Mouse (Mus musculus): Measurements from ENCODE around the gene Etl4. TPM values are rescaled to one million over a fixed set of nuclear protein-coding genes. Genes with fewer than 3 reads are reported as not detected.

Gene Etl4
- total and polyA plus RNA-seq, 3 experiments: 29.8 to 40.3 (median 36.0) TPM

- intact Hi-C loops (cut with DNase I): no loop called here
- Histone ChIP-seq H3K79me2 (replicated peaks; ENCODE audit: control insufficient read depth, insufficient read depth, low read length) (no peaks in the 10 kb centered on the region), H3K9ac (ENCODE audit: low read depth, low read length) (no peak overlapping the region), H3K27me3 (ENCODE audit: control insufficient read depth, insufficient read depth, low read length) (no peaks in the 10 kb centered on the region), H3K36me3 (ENCODE audit: control insufficient read depth, insufficient read depth, low read length) (no peaks in the 10 kb centered on the region), H3K27ac (no peak overlapping the region), H3K4me3 (no peak overlapping the region), H3K4me1 (ENCODE audit: control insufficient read depth, insufficient read depth, low read length) (no peaks in the 10 kb centered on the region)
- no peak for DNase-seq
- WGBS: 90% methylated on average over 2 of the region's 2 CpGs
- TF ChIP-seq POLR2A (IDR thresholded peaks at IDR 0.05; ENCODE audit: insufficient read depth, low read depth, low read length) (no peak), EP300 (IDR thresholded peaks at IDR 0.05; ENCODE audit: insufficient read depth, low read depth, low read length) (no peak), CTCF (IDR thresholded peaks at IDR 0.05) (peak; percentile 58)
These were observed 904.4 kb downstream of the Etl4 start for GRCm38 (mm10) chr2:20813986-20814385.

GRCm38 (mm10) chr2:20818226-20818625 lies 908.6 kb downstream of the Etl4 start:
- TF ChIP-seq CTCF (IDR thresholded peaks at IDR 0.05) (no peak), POLR2A (IDR thresholded peaks at IDR 0.05; ENCODE audit: insufficient read depth, low read depth, low read length) (no peak)

GRCm38 (mm10) chr2:20826258-20826657 lies 916.7 kb downstream of the Etl4 start:
- no peak for DNase-seq
- no peaks in the 10 kb centered on the region for H3K27me3 ChIP-seq (ENCODE audit: control insufficient read depth, insufficient read depth, low read length)
- TF ChIP-seq CTCF (IDR thresholded peaks at IDR 0.05): peak; percentile 50
- no peak for TF ChIP-seq EP300 (IDR thresholded peaks at IDR 0.05; ENCODE audit: insufficient read depth, low read depth, low read length)
- no peak overlapping the region for H3K27ac ChIP-seq
- intact Hi-C loops (cut with DNase I): no loop called here
- no peak overlapping the region for H3K4me3 ChIP-seq
- H3K36me3 ChIP-seq (ENCODE audit: control insufficient read depth, insufficient read depth, low read length): no peaks in the 10 kb centered on the region
- H3K4me1 ChIP-seq (ENCODE audit: control insufficient read depth, insufficient read depth, low read length): no peaks in the 10 kb centered on the region
- no peak overlapping the region for H3K9ac ChIP-seq (ENCODE audit: low read depth, low read length)
- H3K79me2 ChIP-seq (replicated peaks; ENCODE audit: control insufficient read depth, insufficient read depth, low read length): no peaks in the 10 kb centered on the region

More at GRCm38 (mm10) chr2:20818226-20818625, 908.6 kb downstream of the Etl4 start:
- H3K27ac ChIP-seq: no peak overlapping the region
- no peaks in the 10 kb centered on the region for H3K79me2 ChIP-seq (replicated peaks; ENCODE audit: control insufficient read depth, insufficient read depth, low read length)
- H3K36me3 ChIP-seq (ENCODE audit: control insufficient read depth, insufficient read depth, low read length): no peaks in the 10 kb centered on the region
- intact Hi-C loops (cut with DNase I): no loop called here
- H3K4me1 ChIP-seq (ENCODE audit: control insufficient read depth, insufficient read depth, low read length): no peaks in the 10 kb centered on the region
- no peak overlapping the region for H3K4me3 ChIP-seq
- no peak for DNase-seq
- no peak overlapping the region for H3K9ac ChIP-seq (ENCODE audit: low read depth, low read length)
- no peaks in the 10 kb centered on the region for H3K27me3 ChIP-seq (ENCODE audit: control insufficient read depth, insufficient read depth, low read length)
- WGBS: 80% methylated on average over 7 of the region's 7 CpGs

GRCm38 (mm10) chr2:20830882-20831281 lies 921.3 kb downstream of the Etl4 start:
- intact Hi-C loops (cut with DNase I): no loop called here
- Histone ChIP-seq H3K27ac (no peak overlapping the region), H3K36me3 (ENCODE audit: control insufficient read depth, insufficient read depth, low read length) (no peaks in the 10 kb centered on the region), H3K27me3 (ENCODE audit: control insufficient read depth, insufficient read depth, low read length) (no peaks in the 10 kb centered on the region), H3K9ac (ENCODE audit: low read depth, low read length) (no peak overlapping the region), H3K4me3 (no peak overlapping the region), H3K4me1 (ENCODE audit: control insufficient read depth, insufficient read depth, low read length) (no peaks in the 10 kb centered on the region), H3K79me2 (replicated peaks; ENCODE audit: control insufficient read depth, insufficient read depth, low read length) (no peaks in the 10 kb centered on the region)
- TF ChIP-seq EP300 (IDR thresholded peaks at IDR 0.05; ENCODE audit: insufficient read depth, low read depth, low read length) (no peak), CTCF (IDR thresholded peaks at IDR 0.05) (no peak)
- DNase-seq: no peak
- 47% methylated on average over 3 of the region's 3 CpGs for WGBS

- Histone ChIP-seq H3K9ac (ENCODE audit: low read depth, low read length) (no peak overlapping the region), H3K27ac (no peak overlapping the region), H3K79me2 (replicated peaks; ENCODE audit: control insufficient read depth, insufficient read depth, low read length) (no peaks in the 10 kb centered on the region), H3K27me3 (ENCODE audit: control insufficient read depth, insufficient read depth, low read length) (no peaks in the 10 kb centered on the region), H3K36me3 (ENCODE audit: control insufficient read depth, insufficient read depth, low read length) (no peaks in the 10 kb centered on the region), H3K4me1 (ENCODE audit: control insufficient read depth, insufficient read depth, low read length) (no peaks in the 10 kb centered on the region), H3K4me3 (no peak overlapping the region)
- DNase-seq: no peak
- 75% methylated on average over 3 of the region's 3 CpGs for WGBS
- TF ChIP-seq EP300 (IDR thresholded peaks at IDR 0.05; ENCODE audit: insufficient read depth, low read depth, low read length) (no peak), CTCF (IDR thresholded peaks at IDR 0.05) (no peak), POLR2A (IDR thresholded peaks at IDR 0.05; ENCODE audit: insufficient read depth, low read depth, low read length) (no peak)
- intact Hi-C loops (cut with DNase I): no loop called here
These were observed 922.2 kb downstream of the Etl4 start for GRCm38 (mm10) chr2:20831608-20832406.

- TF ChIP-seq EP300 (IDR thresholded peaks at IDR 0.05; ENCODE audit: insufficient read depth, low read depth, low read length): no peak
- no peak for TF ChIP-seq POLR2A (IDR thresholded peaks at IDR 0.05; ENCODE audit: insufficient read depth, low read depth, low read length)
- Histone ChIP-seq H3K4me1 (ENCODE audit: control insufficient read depth, insufficient read depth, low read length) (no peaks in the 10 kb centered on the region), H3K4me3 (no peak overlapping the region), H3K9ac (ENCODE audit: low read depth, low read length) (no peak overlapping the region), H3K27me3 (ENCODE audit: control insufficient read depth, insufficient read depth, low read length) (no peaks in the 10 kb centered on the region), H3K27ac (no peak overlapping the region), H3K36me3 (ENCODE audit: control insufficient read depth, insufficient read depth, low read length) (peaks cover 8% of the 10 kb centered on the region), H3K79me2 (replicated peaks; ENCODE audit: control insufficient read depth, insufficient read depth, low read length) (no peaks in the 10 kb centered on the region)
- intact Hi-C loops (cut with DNase I): no loop called here
- DNase-seq: no peak
- WGBS: 87% methylated on average over 18 of the region's 18 CpGs
These were observed 939.8 kb downstream of the Etl4 start for GRCm38 (mm10) chr2:20849346-20849745.

Small RNA genes lying within 50 kb of the gene (microRNA-seq; reads per million reads assigned to microRNA genes)
- 0 reads per million in 2 experiments for gene Gm44457

All from heart, adult 2 months (tissue).